Mouse (Mus musculus) MEL (cell line): ENCODE results near the gene Cd38. TPM values are rescaled to one million over a fixed set of nuclear protein-coding genes. Genes with fewer than 3 reads are reported as not detected.
"Not testable (repeated sequence)": the region's sequence is repeated elsewhere in the genome, so short reads cannot be mapped to it uniquely, and the experiment has no call there.

Experiments used
- DNase-seq: peaks from one replicate; pipeline ENCODE4 v3.0.0; 2011; ENCODE audit warnings: low read depth, low spot score
- H3K27ac ChIP-seq: 2 replicates; pipeline ENCODE4 v1.5.1; 2012; ENCODE audit warnings: low read depth, mild to moderate bottlenecking, control low read depth, low read length, moderate library complexity; ENCODE audit not compliant: control insufficient read depth
- H3K27me3 ChIP-seq, 2 experiments: fragments of 150-350 bp in 1 of 2; sonication (generic) in 1 of 2; 2 replicates each; pipeline ENCODE4 v1.6.1; 2012; ENCODE audit warnings: low read length in 2 of 2, mild to moderate bottlenecking in 2 of 2, improper control_type of control experiment in 1 of 2, moderate library complexity in 1 of 2; ENCODE audit not compliant: insufficient read depth in 2 of 2, control insufficient read depth in 1 of 2
- H3K36me3 ChIP-seq, 2 experiments: 2 replicates each; pipeline ENCODE4 v1.6.1; 2012 to 2014; ENCODE audit warnings: low read length in 2 of 2, improper control_type of control experiment in 1 of 2, inconsistent platforms in 1 of 2, mild to moderate bottlenecking in 1 of 2; ENCODE audit not compliant: insufficient read depth in 2 of 2, control insufficient read depth in 1 of 2
- H3K4me1 ChIP-seq, 2 experiments: fragments of 150-350 bp in 1 of 2; sonication (generic) in 1 of 2; 2 replicates each; pipeline ENCODE4 v1.6.1; 2012; ENCODE audit warnings: low read length in 2 of 2, improper control_type of control experiment in 1 of 2, mild to moderate bottlenecking in 1 of 2; ENCODE audit not compliant: insufficient read depth in 2 of 2, control insufficient read depth in 1 of 2
- H3K4me3 ChIP-seq, 2 experiments: fragments of 150-350 bp in 1 of 2; sonication (generic) in 1 of 2; 2 replicates each; pipeline ENCODE4 v1.5.1; 2012; ENCODE audit warnings: low read depth in 2 of 2, low read length in 2 of 2, mild to moderate bottlenecking in 2 of 2, moderate library complexity in 2 of 2, control low read depth in 1 of 2, improper control_type of control experiment in 1 of 2; ENCODE audit not compliant: control insufficient read depth in 1 of 2, insufficient read depth in 1 of 2
- H3K79me2 ChIP-seq: 2 replicates; pipeline ENCODE4 v1.6.1; 2012; ENCODE audit warnings: mild to moderate bottlenecking, low read length, moderate library complexity; ENCODE audit not compliant: control insufficient read depth, poor library complexity, insufficient read depth
- H3K9ac ChIP-seq: 2 replicates; pipeline ENCODE4 v1.6.1; 2012; ENCODE audit warnings: low read depth, mild to moderate bottlenecking, control low read depth, low read length, moderate library complexity; ENCODE audit not compliant: control insufficient read depth, poor library complexity, severe bottlenecking
- H3K9me3 ChIP-seq: fragments of 150-350 bp; sonication (generic); replicated peaks from 2 replicates; pipeline ENCODE4 v1.6.1; 2012; ENCODE audit warnings: mild to moderate bottlenecking, low read length, improper control_type of control experiment, moderate library complexity; ENCODE audit not compliant: insufficient read depth
- CTCF ChIP-seq, 3 experiments: IDR thresholded peaks in 2 of 3; conservative IDR thresholded peaks in 1 of 3; 2 replicates each; pipeline ENCODE4 v1.5.1; 2011 to 2012; ENCODE audit warnings: low read length in 3 of 3, low read depth in 2 of 3, mild to moderate bottlenecking in 2 of 3, improper control_type of control experiment in 1 of 3, inconsistent platforms in 1 of 3, mixed read lengths in 1 of 3, moderate library complexity in 1 of 3; ENCODE audit not compliant: control insufficient read depth in 1 of 3, insufficient read depth in 1 of 3, poor library complexity in 1 of 3, severe bottlenecking in 1 of 3
- ELF1 ChIP-seq: IDR thresholded peaks from 2 replicates; pipeline ENCODE4 v1.6.1; 2014; ENCODE audit warnings: low read depth, mild to moderate bottlenecking, inconsistent platforms, low read length, improper control_type of control experiment, moderate library complexity
- GABPA ChIP-seq: IDR thresholded peaks from 2 replicates; pipeline ENCODE4 v1.6.1; 2012; ENCODE audit warnings: low read depth, mild to moderate bottlenecking, inconsistent platforms, low read length, improper control_type of control experiment, moderate library complexity
- GATA1 ChIP-seq: IDR thresholded peaks from 2 replicates; pipeline ENCODE4 v1.6.1; 2011; ENCODE audit warnings: low read depth, low read length, improper control_type of control experiment
- MAX ChIP-seq: IDR thresholded peaks from 2 replicates; pipeline ENCODE4 v1.6.1; 2011; ENCODE audit warnings: low read length, improper control_type of control experiment
- MAZ ChIP-seq: IDR thresholded peaks from 2 replicates; pipeline ENCODE4 v1.6.1; 2012; ENCODE audit warnings: low read depth, mild to moderate bottlenecking, inconsistent platforms, low read length, improper control_type of control experiment
- MEF2A ChIP-seq: IDR thresholded peaks from 2 replicates; pipeline ENCODE4 v1.6.1; 2014; ENCODE audit warnings: low read depth, mild to moderate bottlenecking, inconsistent platforms, low read length, improper control_type of control experiment; ENCODE audit not compliant: poor library complexity, insufficient replicate concordance, severe bottlenecking; ENCODE audit errors: extremely low read depth
- MYC ChIP-seq: IDR thresholded peaks from 2 replicates; pipeline ENCODE4 v1.6.1; 2011; ENCODE audit warnings: low read depth, mild to moderate bottlenecking, low read length, improper control_type of control experiment, moderate library complexity
- NELFE ChIP-seq: IDR thresholded peaks from 2 replicates; pipeline ENCODE4 v1.6.1; 2011; ENCODE audit warnings: low read depth, low read length, improper control_type of control experiment
- POLR2A ChIP-seq, 2 experiments: IDR thresholded peaks; 2 replicates each; pipeline ENCODE4 v1.6.1; 2011 to 2012; ENCODE audit warnings: low read length in 2 of 2, mild to moderate bottlenecking in 2 of 2, control low read depth in 1 of 2, improper control_type of control experiment in 1 of 2, low read depth in 1 of 2, moderate library complexity in 1 of 2; ENCODE audit not compliant: control insufficient read depth in 1 of 2, insufficient read depth in 1 of 2, poor library complexity in 1 of 2
- RAD21 ChIP-seq: IDR thresholded peaks from 2 replicates; pipeline ENCODE4 v1.6.1; 2011; ENCODE audit warnings: mild to moderate bottlenecking, low read depth, low read length, improper control_type of control experiment
- SMC3 ChIP-seq: IDR thresholded peaks from 2 replicates; pipeline ENCODE4 v1.6.1; 2011; ENCODE audit warnings: low read depth, low read length, improper control_type of control experiment
- ZNF384 ChIP-seq: IDR thresholded peaks from 2 replicates; pipeline ENCODE4 v1.6.1; 2012; ENCODE audit warnings: low read depth, mild to moderate bottlenecking, inconsistent platforms, low read length, improper control_type of control experiment
- polyA plus RNA-seq, 2 experiments: library from polyadenylated mRNA; stranded (reverse) in 1 of 2; unstranded in 1 of 2; fragments of >175 nt in 1 of 2; fragments of >200 nt in 1 of 2; gene quantifications; 2 replicates each; pipeline versions ENCODE4 v1.2.1 to v1.2.4; 2012; ENCODE audit warnings: low replicate concordance in 2 of 2, low read depth in 1 of 2; ENCODE audit not compliant: insufficient read length in 2 of 2, insufficient read depth in 1 of 2, missing spikeins in 1 of 2
- total RNA-seq: library from RNA; depleted of rRNA; stranded (reverse); fragments of 300-350 nt; gene quantifications from 2 replicates; pipeline ENCODE4 v1.2.3, GENCODE M21; 2012

Cd38 gene
- total and polyA plus RNA-seq, 3 experiments, result not detected

DNA sequence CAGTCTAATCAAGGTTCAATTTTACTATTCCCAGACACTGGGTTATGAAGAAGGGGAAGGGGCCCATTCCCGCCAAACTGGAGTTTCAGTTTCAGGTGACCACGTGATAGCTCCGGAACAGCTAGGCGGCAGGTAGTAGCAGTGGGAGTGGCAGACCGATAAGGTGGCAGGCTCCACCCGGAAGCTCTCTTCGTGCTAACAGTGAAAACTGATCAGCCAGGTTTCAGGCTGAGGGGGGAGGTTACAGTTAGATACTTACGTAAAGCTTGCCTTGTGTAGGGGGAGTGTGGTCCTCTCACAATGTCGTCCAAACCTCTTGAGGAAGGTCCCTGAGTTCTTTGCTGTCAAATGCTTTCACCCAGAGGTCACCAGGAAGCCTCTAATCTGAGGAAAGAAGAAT, 40.9 kb downstream of the Cd38 start:
- no peak overlapping the region for H3K9ac ChIP-seq
- no peaks in the 10 kb centered on the region for H3K27me3 ChIP-seq
- no peaks in the 10 kb centered on the region for H3K4me1 ChIP-seq
- no peaks in the 10 kb centered on the region for H3K79me2 ChIP-seq
- H3K36me3 ChIP-seq, result no peaks in the 10 kb centered on the region
- H3K9me3 ChIP-seq, result no peaks in the 10 kb centered on the region
- H3K4me3 ChIP-seq, result no peak overlapping the region
- H3K27ac ChIP-seq, result no peak overlapping the region
- TF ChIP-seq GATA1 (no peak), MAZ (no peak), NELFE (no peak), MAX (no peak), MYC (no peak), POLR2A (IDR thresholded peaks at IDR 0.05; ENCODE audit: control insufficient read depth in 1 of 2, insufficient read depth in 1 of 2, low read depth in 1 of 2, low read length in 2 of 2, poor library complexity in 1 of 2) (no peak), MEF2A (no peak), RAD21 (no peak)
- DNase-seq, result no peak

- Histone ChIP-seq H3K4me1 (no peaks in the 10 kb centered on the region), H3K36me3 (no peaks in the 10 kb centered on the region), H3K79me2 (no peaks in the 10 kb centered on the region), H3K27me3 (no peaks in the 10 kb centered on the region), H3K9ac (no peak overlapping the region), H3K9me3 (no peaks in the 10 kb centered on the region), H3K4me3 (no peak overlapping the region), H3K27ac (no peak overlapping the region)
- TF ChIP-seq SMC3 (no peak), ELF1 (no peak), GABPA (no peak), CTCF (IDR thresholded peaks at IDR 0.05 in 2 of 3, conservative IDR thresholded peaks at IDR 0.05 in 1 of 3; ENCODE audit: control insufficient read depth in 1 of 3, insufficient read depth in 1 of 3, low read depth in 2 of 3, low read length in 3 of 3, poor library complexity in 1 of 3, severe bottlenecking in 1 of 3) (no peak), MEF2A (no peak), MAZ (no peak), ZNF384 (no peak)
- no peak for DNase-seq
These were observed 41.7 kb downstream of the Cd38 start for GRCm38 (mm10) chr5:43910006-43910405.

DNA sequence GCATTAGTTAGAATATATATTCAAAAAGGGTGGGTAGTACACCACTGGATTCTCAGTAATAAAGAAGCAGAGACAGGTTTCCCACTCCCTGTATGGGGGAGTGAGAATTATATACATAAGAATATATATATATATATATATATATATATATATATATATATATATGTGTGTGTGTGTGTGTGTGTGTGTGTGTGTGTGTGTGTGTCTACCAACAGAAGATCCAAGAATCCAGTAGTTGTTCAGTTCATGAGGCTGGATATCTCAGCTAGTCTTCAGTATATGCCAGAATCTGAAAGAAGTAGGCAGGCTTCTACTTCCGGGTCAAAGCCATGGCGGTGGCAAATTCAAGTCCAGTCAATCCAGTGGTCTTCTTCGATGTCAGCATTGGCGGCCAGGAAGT, 44.5 kb downstream of the Cd38 start, which contains the start of gene Gm7879:
Gene Gm7879 (plus strand): TSS at position 301 of the 400 bp plus-strand sequence.
- H3K4me3 ChIP-seq, H3K9ac ChIP-seq, H3K79me2 ChIP-seq, DNase-seq, H3K9me3 ChIP-seq, H3K36me3 ChIP-seq, H3K27ac ChIP-seq, H3K4me1 ChIP-seq, H3K27me3 ChIP-seq: not testable (repeated sequence)
